Mouse (Mus musculus) embryo, embryonic 9.5 days (tissue): ENCODE measurements around the gene Mindy4.
"Not testable (repeated sequence)": the region's sequence is repeated elsewhere in the genome, so short reads cannot be mapped to it uniquely, and the experiment has no call there.

Experiments used
- DNase-seq: peaks from one replicate; pipeline ENCODE4 v3.0.0-alpha.2; 2017; ENCODE audit errors: extremely low spot score

The Mindy4 gene

GRCm38 (mm10) chr6:55202913-55203910 is at the start of gene Mindy4:
Gene Mindy4 (plus strand): TSS chr6:55203383.
- DNase-seq, result peak; percentile 89

- no peak for DNase-seq
These were observed 43.9 kb upstream of the Mindy4 start for GRCm38 (mm10) chr6:55159256-55159655.

GRCm38 (mm10) chr6:55161311-55161761 is 41.8 kb upstream of the Mindy4 start:
- DNase-seq, result no peak

GRCm38 (mm10) chr6:55163046-55163584 is 40.1 kb upstream of the Mindy4 start:
- DNase-seq, result no peak

- peak; percentile 67 for DNase-seq
These were observed 36.3 kb upstream of the Mindy4 start for GRCm38 (mm10) chr6:55166777-55167463.

GRCm38 (mm10) chr6:55169818-55170217 is 33.4 kb upstream of the Mindy4 start:
- no peak for DNase-seq

GRCm38 (mm10) chr6:55171638-55172037 is 31.5 kb upstream of the Mindy4 start:
- DNase-seq, result no peak

GRCm38 (mm10) chr6:55173171-55173570 is 30.0 kb upstream of the Mindy4 start:
- no peak for DNase-seq

GRCm38 (mm10) chr6:55173941-55174349 is 29.2 kb upstream of the Mindy4 start:
- DNase-seq, result peak; percentile 64

- no peak for DNase-seq
These were observed 28.4 kb upstream of the Mindy4 start, which contains the start of gene Inmt for GRCm38 (mm10) chr6:55174741-55175181. Gene Inmt (minus strand): TSS chr6:55175043.

- DNase-seq, result no peak
These were observed 27.7 kb upstream of the Mindy4 start for GRCm38 (mm10) chr6:55175456-55175855.

- DNase-seq, result no peak
These were observed 27.3 kb upstream of the Mindy4 start for GRCm38 (mm10) chr6:55175892-55176291.

GRCm38 (mm10) chr6:55177060-55177732 is 26.0 kb upstream of the Mindy4 start:
- DNase-seq, result peak; percentile 33

GRCm38 (mm10) chr6:55179560-55179959 is 23.6 kb upstream of the Mindy4 start:
- no peak for DNase-seq

GRCm38 (mm10) chr6:55182655-55183430 is 20.3 kb upstream of the Mindy4 start:
- DNase-seq, result no peak

- DNase-seq, result not testable (repeated sequence)
These were observed 15.4 kb upstream of the Mindy4 start for GRCm38 (mm10) chr6:55187827-55188226.

GRCm38 (mm10) chr6:55189406-55189805 is 13.8 kb upstream of the Mindy4 start:
- no peak for DNase-seq

- no peak for DNase-seq
These were observed 11.6 kb upstream of the Mindy4 start for GRCm38 (mm10) chr6:55191537-55191936.

- no peak for DNase-seq
These were observed 10.0 kb upstream of the Mindy4 start for GRCm38 (mm10) chr6:55193171-55193570.

- no peak for DNase-seq
These were observed 4.1 kb upstream of the Mindy4 start for GRCm38 (mm10) chr6:55199047-55199446.

- no peak for DNase-seq
These were observed 748 bp downstream of the Mindy4 start for GRCm38 (mm10) chr6:55203931-55204330.
